Mouse (Mus musculus) left cerebral cortex, adult 9 months (tissue): ENCODE measurements at regions not wholly inside any gene's neighbourhood (a gene's known extent, or its start where the extent isn't known, plus 50 kb on each side); places are given as distances from the start of the nearest gene placed in this dataset.

Experiments used
- DNase-seq, 2 experiments: peaks; one replicate each; pipeline ENCODE4 v3.0.0; 2022; ENCODE audit warnings: low spot score in 2 of 2

- DNase-seq = peak; percentile 76 to 93
Measured at GRCm38 (mm10) chr8:93591608-93592301, 56.1 kb upstream of the Ces5a start.

GRCm38 (mm10) chr8:93592302-93592651 is 56.6 kb upstream of the Ces5a start:
- no peak for DNase-seq

- DNase-seq = no peak
Measured at GRCm38 (mm10) chr8:93598613-93599121, 63.0 kb upstream of the Ces5a start.

GRCm38 (mm10) chr8:93599306-93599705 is 63.7 kb upstream of the Ces5a start:
- no peak for DNase-seq

- DNase-seq = no peak
Measured at GRCm38 (mm10) chr8:93599776-93600175, 64.1 kb upstream of the Ces5a start.

GRCm38 (mm10) chr8:93626807-93627526 is 91.3 kb upstream of the Ces5a start:
- peak; percentile 10 to 22 for DNase-seq

- DNase-seq = no peak
Measured at GRCm38 (mm10) chr8:93627626-93628025, 92.0 kb upstream of the Ces5a start.

GRCm38 (mm10) chr8:93632896-93633295 is 97.3 kb upstream of the Ces5a start:
- no peak for DNase-seq

GRCm38 (mm10) chr8:93642770-93643169 is 107.1 kb upstream of the Ces5a start:
- no peak for DNase-seq

- DNase-seq = peak in 1 of 2 experiments; percentile 45
Measured at GRCm38 (mm10) chr8:93643471-93644215, 108.0 kb upstream of the Ces5a start.

GRCm38 (mm10) chr8:93653421-93653820 is 117.8 kb upstream of the Ces5a start:
- DNase-seq = no peak

- peak; percentile 40 to 73 for DNase-seq
Measured at GRCm38 (mm10) chr8:93653913-93654705, 118.5 kb upstream of the Ces5a start.

- no peak for DNase-seq
Measured at GRCm38 (mm10) chr8:93655752-93656151, 120.1 kb upstream of the Ces5a start.

- peak; percentile 43 to 87 for DNase-seq
Measured at GRCm38 (mm10) chr8:93661739-93662138, 126.1 kb upstream of the Ces5a start.

- no peak for DNase-seq
Measured at GRCm38 (mm10) chr8:93662219-93662618, 126.6 kb upstream of the Ces5a start.

- no peak for DNase-seq
Measured at GRCm38 (mm10) chr8:93663851-93664250, 128.2 kb upstream of the Ces5a start.

GRCm38 (mm10) chr8:93668306-93668705 is 132.7 kb upstream of the Ces5a start:
- DNase-seq = no peak

GRCm38 (mm10) chr8:93674721-93675120 is 135.0 kb upstream of the Gnao1 start:
- DNase-seq = peak in 1 of 2 experiments; percentile 20

- no peak for DNase-seq
Measured at GRCm38 (mm10) chr8:93683773-93684391, 125.9 kb upstream of the Gnao1 start.

- no peak for DNase-seq
Measured at GRCm38 (mm10) chr8:93684392-93684791, 125.4 kb upstream of the Gnao1 start.

- DNase-seq = no peak
Measured at GRCm38 (mm10) chr8:93688845-93689244, 120.9 kb upstream of the Gnao1 start.
